Mouse (Mus musculus) thymus, adult 2 months (tissue): ENCODE measurements around the gene Col24a1.

Experiments used
- CTCF ChIP-seq: fragments of 200-500 bp; IDR thresholded peaks from 2 replicates; pipeline ENCODE4 v1.5.1; 2012; ENCODE audit warnings: mild to moderate bottlenecking, control low read depth, low read length, moderate library complexity, borderline replicate concordance; ENCODE audit not compliant: control insufficient read depth, poor library complexity, insufficient read depth; ENCODE audit errors: extremely low read depth
- POLR2A ChIP-seq: fragments of 200-500 bp; IDR thresholded peaks from 2 replicates; pipeline ENCODE4 v1.6.1; 2012; ENCODE audit warnings: mild to moderate bottlenecking, low read length, control low read depth, moderate library complexity; ENCODE audit not compliant: control insufficient read depth, poor library complexity, insufficient read depth; ENCODE audit errors: extremely low read depth

GRCm38 (mm10) chr3:145514197-145514596 is 221.9 kb downstream of the Col24a1 start:
- no peak for TF ChIP-seq CTCF
- TF ChIP-seq POLR2A, result no peak
